Mouse (Mus musculus): ENCODE measurements at regions not wholly inside any gene's neighbourhood (a gene's known extent, or its start where the extent isn't known, plus 50 kb on each side); places are given as distances from the start of the nearest gene placed in this dataset.

- TF ChIP-seq CTCF (IDR thresholded peaks at IDR 0.05; ENCODE audit: low read depth, low read length) = no peak
- TF ChIP-seq GATA2 (IDR thresholded peaks at IDR 0.05; ENCODE audit: borderline replicate concordance, low read depth, low read length) = no peak
- TF ChIP-seq POLR2AphosphoS5 (IDR thresholded peaks at IDR 0.05; ENCODE audit: insufficient replicate concordance, low read depth, low read length) = no peak
- no peak for TF ChIP-seq GATA1 (IDR thresholded peaks at IDR 0.05; ENCODE audit: borderline replicate concordance, low read length)
- TF ChIP-seq TAL1 (conservative IDR thresholded peaks at IDR 0.05; ENCODE audit: low read depth, low read length) = no peak
Measured at GRCm38 (mm10) chr2:178997921-178998320, 444.3 kb upstream of the Cdh4 start.
